Mouse (Mus musculus) kidney, adult 2 months (tissue): ENCODE data around the gene Olfr763.

ENCODE experiments used
- CTCF ChIP-seq: fragments of 200-500 bp; conservative IDR thresholded peaks from 2 replicates; pipeline ENCODE4 v1.5.1; 2011; ENCODE audit warnings: low read depth, mild to moderate bottlenecking, control low read depth, low read length, moderate library complexity, mixed read lengths; ENCODE audit not compliant: insufficient read depth, insufficient read length
- POLR2A ChIP-seq: fragments of 200-500 bp; IDR thresholded peaks from one replicate; pipeline ENCODE4 v1.6.1; 2011; ENCODE audit warnings: low read depth, low read length, control low read depth

DNA sequence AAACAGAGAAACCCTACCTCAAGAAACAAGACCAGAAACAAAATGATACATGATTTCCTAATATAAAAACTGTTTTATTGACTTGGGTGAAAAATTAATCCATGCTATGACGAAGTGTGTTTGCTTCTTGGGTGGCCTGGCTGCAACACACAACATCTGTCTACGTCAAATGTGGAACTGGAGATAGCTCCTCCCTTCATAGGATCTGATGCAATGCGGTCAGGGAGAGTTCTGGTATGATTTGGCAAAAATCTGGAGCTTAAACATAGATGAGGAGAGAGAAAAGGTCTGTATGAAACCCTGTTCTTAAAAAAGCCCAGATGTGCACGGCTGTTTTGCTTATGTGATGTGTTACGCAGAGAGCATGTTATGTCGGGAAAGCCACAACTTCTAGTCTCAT lies 44.7 kb upstream of the Olfr763 start:
- TF ChIP-seq POLR2A = no peak
- no peak for TF ChIP-seq CTCF
